Mouse (Mus musculus) limb, embryonic 14.5 days (tissue): ENCODE results near the gene BC048671. TPM values are rescaled to one million over a fixed set of nuclear protein-coding genes. Genes with fewer than 3 reads are reported as not detected.

Experiments used
- ATAC-seq: fragments of 200-750 bp; cut with Nextera tagmentation; 2 replicates; pipeline ENCODE4 v1.8.0; 2017; ENCODE audit warnings: low read depth, moderate number of reproducible peaks, moderate TSS enrichment; ENCODE audit not compliant: low FRiP score
- DNase-seq: peaks from one replicate; pipeline ENCODE4 v3.0.0-alpha.2; 2015; ENCODE audit warnings: low spot score
- H3K27ac ChIP-seq: fragments of 300-500 bp; sonication (generic); replicated peaks from 2 replicates; pipeline ENCODE4 v1.5.1; 2014; ENCODE audit warnings: low read depth, mild to moderate bottlenecking, low read length, moderate library complexity, mixed read lengths
- H3K27me3 ChIP-seq: fragments of 300-500 bp; sonication (generic); 2 replicates; pipeline ENCODE4 v1.6.1; 2014; ENCODE audit warnings: low read length, mixed read lengths; ENCODE audit not compliant: control insufficient read depth, insufficient read depth
- H3K36me3 ChIP-seq: fragments of 300-500 bp; sonication (generic); 2 replicates; pipeline ENCODE4 v1.6.1; 2014; ENCODE audit warnings: mild to moderate bottlenecking, low read length, moderate library complexity, mixed read lengths; ENCODE audit not compliant: control insufficient read depth, insufficient read depth
- H3K4me1 ChIP-seq: fragments of 300-500 bp; sonication (generic); 2 replicates; pipeline ENCODE4 v1.6.1; 2014; ENCODE audit warnings: antibody characterized with exemption, low read length, mixed read lengths; ENCODE audit not compliant: control insufficient read depth, insufficient read depth
- H3K4me2 ChIP-seq: fragments of 300-500 bp; sonication (generic); replicated peaks from 2 replicates; pipeline ENCODE4 v1.6.1; 2014; ENCODE audit warnings: low read depth, mild to moderate bottlenecking, low read length, moderate library complexity; ENCODE audit not compliant: severe bottlenecking
- H3K4me3 ChIP-seq: fragments of 300-500 bp; sonication (generic); replicated peaks from 2 replicates; pipeline ENCODE4 v1.5.1; 2014; ENCODE audit warnings: low read length
- H3K9ac ChIP-seq: fragments of 300-500 bp; sonication (generic); 2 replicates; pipeline ENCODE4 v1.6.1; 2014; ENCODE audit warnings: mild to moderate bottlenecking, low read depth, low read length, moderate library complexity; ENCODE audit not compliant: severe bottlenecking
- H3K9me3 ChIP-seq: fragments of 300-500 bp; sonication (generic); 2 replicates; pipeline ENCODE4 v1.6.1; 2016; ENCODE audit warnings: low read length; ENCODE audit not compliant: control insufficient read depth
- POLR2A ChIP-seq: fragments of 200-500 bp; IDR thresholded peaks from 2 replicates; pipeline ENCODE4 v1.8.0; 2012; ENCODE audit warnings: inconsistent platforms, mild to moderate bottlenecking, moderate library complexity, borderline replicate concordance; ENCODE audit not compliant: insufficient read depth, insufficient read length; ENCODE audit errors: extremely low read depth
- WGBS: fragments of 180-500 bp; shearing (Covaris S2); extraction: QIAGEN DNeasy Blood & Tissue Kit; methylation state at CpG from one replicate; pipeline ENCODE4 v1.1.7; 2014; 5-methylcytosine and 5-hydroxymethylcytosine counted together
- polyA plus RNA-seq, 2 experiments: library from polyadenylated mRNA; depleted of rRNA in 1 of 2; stranded (reverse) in 1 of 2; unstranded in 1 of 2; fragments of >200 nt; fragmentation: Nextera tagmentation in 1 of 2; extraction: Ambion mirVana in 1 of 2; gene quantifications; 2 replicates each; pipeline versions ENCODE4 v1.2.1 to v1.2.3; 2012 to 2014

BC048671 gene
- polyA plus RNA-seq, 2 experiments, result not detected

DNA sequence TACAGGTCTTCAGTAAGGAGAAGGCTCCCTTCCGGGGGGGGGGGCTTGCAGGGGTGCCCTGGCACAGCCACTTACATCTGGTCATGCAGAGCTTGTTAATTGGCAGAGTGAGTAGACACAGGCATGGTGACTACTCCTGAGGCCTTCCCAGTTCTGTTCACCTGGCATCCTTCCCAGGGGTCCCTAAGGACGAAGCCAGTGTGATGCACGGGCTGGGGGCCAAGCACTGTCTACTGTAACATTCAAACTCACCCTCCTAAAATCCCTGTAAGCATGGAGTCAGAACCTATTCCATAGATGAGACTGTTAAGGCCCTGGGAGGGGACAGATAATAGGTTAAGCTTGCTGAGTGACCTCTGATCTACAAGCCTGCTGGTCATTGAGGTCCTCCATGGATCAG lies 23.0 kb downstream of the BC048671 start:
- Histone ChIP-seq H3K9ac (no peak overlapping the region), H3K27me3 (no peaks in the 10 kb centered on the region), H3K27ac (no peak overlapping the region), H3K9me3 (no peaks in the 10 kb centered on the region), H3K4me2 (no peak overlapping the region), H3K4me1 (no peaks in the 10 kb centered on the region), H3K36me3 (no peaks in the 10 kb centered on the region), H3K4me3 (no peak overlapping the region)
- no peak for DNase-seq
- no peak for TF ChIP-seq POLR2A
- ATAC-seq, result no peak
- WGBS, result 70% methylated on average over 3 of the region's 3 CpGs

DNA sequence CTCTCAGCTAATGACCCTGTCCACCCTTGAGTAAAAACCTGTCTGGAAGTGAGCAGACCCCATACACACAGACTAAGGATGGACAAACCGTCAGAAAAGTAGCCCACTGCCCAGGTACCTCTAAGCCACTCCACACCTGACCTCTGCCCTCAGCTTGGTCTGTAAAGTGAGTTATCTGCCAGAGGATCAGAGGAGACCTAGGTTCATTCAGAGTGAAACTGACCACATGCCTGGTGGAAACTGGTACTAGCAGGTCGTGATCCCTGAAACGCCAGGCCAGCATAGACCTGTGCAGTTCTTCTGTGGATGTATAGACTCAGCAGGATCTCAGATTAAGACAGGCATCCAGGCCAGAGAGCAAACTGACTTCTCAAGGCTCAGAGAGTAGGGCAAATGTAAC lies 23.4 kb downstream of the BC048671 start:
- ATAC-seq (no peak), DNase-seq (no peak)
- no peaks in the 10 kb centered on the region for H3K4me1 ChIP-seq
- H3K9me3 ChIP-seq, result no peaks in the 10 kb centered on the region
- no peaks in the 10 kb centered on the region for H3K27me3 ChIP-seq
- no peaks in the 10 kb centered on the region for H3K36me3 ChIP-seq
- no peak overlapping the region for H3K27ac ChIP-seq
- TF ChIP-seq POLR2A, result no peak
- WGBS, result 64% methylated on average over 3 of the region's 3 CpGs
- no peak overlapping the region for H3K9ac ChIP-seq
- no peak overlapping the region for H3K4me3 ChIP-seq
- H3K4me2 ChIP-seq, result no peak overlapping the region

DNA sequence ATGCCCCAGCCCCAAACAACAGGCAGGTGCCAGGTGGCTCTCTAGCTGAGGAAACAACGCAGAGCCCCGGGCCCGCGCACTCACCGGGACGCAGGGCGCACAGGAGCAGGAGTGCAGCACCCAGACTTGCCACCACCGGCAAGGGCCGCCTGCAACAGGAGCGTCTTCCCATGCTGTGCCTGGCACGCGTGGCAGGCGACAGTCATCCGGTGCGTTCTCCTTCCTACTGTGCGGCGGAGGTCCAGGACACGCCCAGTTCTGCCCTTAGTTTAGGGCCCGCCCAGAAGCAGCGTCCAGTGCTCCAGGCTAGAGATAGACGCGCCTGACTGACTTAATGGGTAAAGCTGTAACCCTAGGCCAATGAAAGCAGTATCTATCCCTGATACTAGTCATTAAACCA lies 24.0 kb downstream of the BC048671 start, which contains the start of gene Chst13:
Chst13 (minus strand) TSS at position 195 of the 400 bp plus-strand sequence.
- H3K4me2 ChIP-seq, result peak within 1 kb of the TSS; percentile 37
- H3K4me1 ChIP-seq, result no peaks in the 10 kb centered on the region
- no peak within 1 kb of the TSS for H3K9ac ChIP-seq
- no peak within 1 kb of the TSS for H3K27ac ChIP-seq
- ATAC-seq, result no peak
- no peak for TF ChIP-seq POLR2A
- no peaks in the 10 kb centered on the region for H3K36me3 ChIP-seq
- 6% methylated on average over 22 of the region's 22 CpGs for WGBS
- H3K9me3 ChIP-seq, result no peaks in the 10 kb centered on the region
- H3K27me3 ChIP-seq, result no peaks in the 10 kb centered on the region
- H3K4me3 ChIP-seq, result no peak within 1 kb of the TSS; the same call in 1 of the 2 replicates
- DNase-seq, result no peak

DNA sequence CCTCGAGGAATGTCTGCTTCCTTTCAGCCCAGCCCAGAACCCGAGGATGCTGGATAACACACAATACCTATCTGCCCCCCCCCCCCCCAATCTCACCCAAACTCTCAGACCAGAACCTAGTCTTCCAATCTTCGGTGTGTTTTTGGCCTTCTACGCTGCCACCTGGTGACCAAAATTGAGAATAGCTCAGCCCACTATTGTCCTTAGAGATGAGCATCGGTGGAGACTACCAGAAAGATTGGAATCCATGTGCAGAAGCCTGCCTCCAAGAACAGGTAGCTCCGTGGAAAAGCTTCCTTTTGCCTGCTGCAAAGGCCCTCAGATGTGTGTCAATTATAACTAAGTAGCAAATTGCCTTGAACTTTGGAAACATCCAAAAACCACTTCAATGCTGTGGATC lies 26.7 kb downstream of the BC048671 start:
- H3K9ac ChIP-seq, result no peak overlapping the region
- H3K4me2 ChIP-seq, result no peak overlapping the region
- no peak for TF ChIP-seq POLR2A
- H3K27me3 ChIP-seq, result no peaks in the 10 kb centered on the region
- no peaks in the 10 kb centered on the region for H3K36me3 ChIP-seq
- H3K4me3 ChIP-seq, result no peak overlapping the region
- H3K27ac ChIP-seq, result no peak overlapping the region
- ATAC-seq, result no peak
- DNase-seq, result no peak
- H3K9me3 ChIP-seq, result no peaks in the 10 kb centered on the region
- 23% methylated on average over 6 of the region's 6 CpGs for WGBS
- no peaks in the 10 kb centered on the region for H3K4me1 ChIP-seq

DNA sequence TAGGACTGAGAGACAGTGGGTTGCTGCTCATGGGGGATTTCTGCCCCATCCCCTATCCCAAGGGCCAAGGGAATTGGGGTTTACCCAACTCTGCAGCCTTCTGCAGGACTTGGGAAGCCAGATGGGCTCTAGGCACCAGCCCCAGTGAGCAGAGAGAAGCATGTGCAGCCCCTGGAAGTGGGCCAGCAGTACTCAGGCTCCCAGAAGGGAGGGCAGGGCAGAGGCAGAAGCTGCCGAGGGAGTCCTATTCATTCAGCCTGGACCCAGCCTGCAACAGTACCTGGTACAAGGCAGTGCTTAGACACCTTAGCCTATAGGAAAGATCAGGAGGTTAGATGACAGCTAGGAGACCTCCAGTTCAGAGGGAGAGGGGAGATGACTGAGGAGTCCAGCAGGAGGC lies 28.9 kb downstream of the BC048671 start:
- H3K4me1 ChIP-seq, result no peaks in the 10 kb centered on the region
- TF ChIP-seq POLR2A, result no peak
- H3K4me2 ChIP-seq, result no peak overlapping the region
- no peaks in the 10 kb centered on the region for H3K36me3 ChIP-seq
- WGBS, result 20% methylated on average over 1 of the region's 1 CpGs
- no peak overlapping the region for H3K9ac ChIP-seq
- no peaks in the 10 kb centered on the region for H3K27me3 ChIP-seq
- DNase-seq (peak; percentile 14), ATAC-seq (no peak)
- no peaks in the 10 kb centered on the region for H3K9me3 ChIP-seq
- H3K27ac ChIP-seq, result no peak overlapping the region
- no peak overlapping the region for H3K4me3 ChIP-seq
